11 mouse cellular contexts compared by ENCODE assay signal in the genomic region with DNA sequence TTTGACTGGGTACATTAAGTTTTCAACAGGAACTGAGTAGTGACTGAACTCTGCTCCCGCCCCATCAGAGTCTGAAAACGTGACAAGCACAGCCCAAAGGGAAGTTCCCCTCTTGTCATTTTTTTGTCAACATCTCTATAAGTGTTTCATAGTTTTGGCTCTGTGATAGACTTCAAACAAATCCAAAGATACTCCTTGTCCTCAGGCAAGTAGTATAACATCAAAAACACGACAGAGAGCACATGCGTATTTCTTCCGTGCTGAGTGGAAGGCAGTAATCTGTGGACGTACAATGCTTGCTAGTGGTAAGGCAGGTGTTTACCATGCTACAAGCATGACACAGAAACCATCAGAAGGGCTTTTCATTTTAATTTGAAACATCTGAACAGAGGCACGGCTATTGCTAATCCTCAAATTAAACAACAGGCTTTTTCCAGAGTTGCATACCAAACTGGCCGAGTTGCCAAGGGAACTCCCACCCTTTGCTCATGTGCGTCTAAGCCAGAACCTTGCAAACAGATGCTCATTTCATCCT.
A peak's percentile ranks its signal among the peaks of the same experiment; 100 is the strongest.
DNase-seq lines count a peak whose midpoint lies in the region; ATAC-seq and TF ChIP-seq lines count a peak whose summit lies in the region.
"Had no signal": no experiment of that assay in that cellular context is flagged by ENCODE, and none has a peak within 500 bp of the region (broad histone marks: within the 10 kb centered on the region; RNA-seq: fewer than 3 reads in every experiment).

No protein-coding gene starts in this region.

- no peak overlapping the region for H3K4me3 ChIP-seq in spleen, adult 2 months (ENCODE audit: extremely low read depth, insufficient read depth, insufficient read length)
- H3K4me3 ChIP-seq: erythroblast, embryonic 14.5 days; heart, embryonic 10.5 days; intestine, embryonic 15.5 days had no signal

- 60% methylated on average over 9 of the region's 9 CpGs for WGBS in spleen, adult 2 months

- 0 out of 2 replicates have a peak overlapping the region, but pooled peaks have one; percentile 42 for H3K27ac ChIP-seq in spleen, adult 2 months (ENCODE audit: insufficient read depth, low read length)
- H3K27ac ChIP-seq: heart, embryonic 10.5 days; intestine, embryonic 15.5 days had no signal

- DNase-seq in embryo, embryonic 10 days (ENCODE audit: low spot score), result peak; percentile 14
- DNase-seq in embryo, embryonic 9.5 days (ENCODE audit: extremely low spot score), result no peak
- peak in 1 of 2 experiments; percentile 44 for DNase-seq in spleen, adult 2 months (ENCODE audit: low read depth in 1 of 2, low spot score in 2 of 2)
- DNase-seq in spleen, adult 18-20 months, result no peak
- DNase-seq in splenic B cell, adult 2 months (ENCODE audit: low read depth, low spot score), result peak; percentile 69
- no peak for DNase-seq in urinary bladder, postnatal 25 days (ENCODE audit: low spot score)
- no peak for DNase-seq in heart, adult 9 months (ENCODE audit: low spot score in 2 of 2)

- no peak for TF ChIP-seq POLR2A in spleen, adult 2 months (IDR thresholded peaks at IDR 0.05; ENCODE audit: low read depth, low read length)

- no peaks in the 10 kb centered on the region for H3K36me3 ChIP-seq in spleen, adult 2 months (ENCODE audit: control insufficient read depth, insufficient read depth, low read length)
- no peaks in the 10 kb centered on the region for H3K36me3 ChIP-seq in splenic B cell, adult 2 months (ENCODE audit: control insufficient read depth, insufficient read depth, low read length, poor library complexity, severe bottlenecking)
- H3K36me3 ChIP-seq: heart, embryonic 10.5 days; intestine, embryonic 15.5 days had no signal

- ATAC-seq in inflammation-experienced regulatory T-cells, adult 6 months, result peak; percentile 94
- ATAC-seq: intestine, embryonic 15.5 days had no signal

- peaks cover 5% of the 10 kb centered on the region; the same call in 1 of the 2 replicates for H3K4me1 ChIP-seq in spleen, adult 2 months (ENCODE audit: control insufficient read depth, insufficient read depth, insufficient read length)
- H3K4me1 ChIP-seq: intestine, embryonic 15.5 days had no signal

- no peak for TF ChIP-seq CTCF in spleen, adult 2 months (IDR thresholded peaks at IDR 0.05; ENCODE audit: extremely low read depth, insufficient read depth, insufficient read length, insufficient replicate concordance)

- no peaks in the 10 kb centered on the region for H3K27me3 ChIP-seq in spleen, adult 2 months (ENCODE audit: control insufficient read depth, insufficient read depth, low read length)
- H3K27me3 ChIP-seq in splenic B cell, adult 2 months (ENCODE audit: control insufficient read depth, insufficient read depth, low read length, poor library complexity, severe bottlenecking), result no peaks in the 10 kb centered on the region
- H3K27me3 ChIP-seq: intestine, embryonic 15.5 days had no signal

Comparison
In these comparisons a context has a peak if more than half of its experiments do, and no peak if none do; other contexts are left out.
1. DNase-seq: peak in embryo, embryonic 10 days (single experiment) and splenic B cell, adult 2 months (single experiment); none in embryo, embryonic 9.5 days (single experiment), spleen, adult 18-20 months (0 of 2), urinary bladder, postnatal 25 days (single experiment) and heart, adult 9 months (0 of 2).